Mouse (Mus musculus) spleen, postnatal 36 days (tissue): ENCODE data around the gene Lyrm7.
"Not testable (repeated sequence)": the region's sequence is repeated elsewhere in the genome, so short reads cannot be mapped to it uniquely, and the experiment has no call there.

Experiments used
- DNase-seq, 2 experiments: peaks; one replicate each; pipeline ENCODE4 v3.0.0; 2022; ENCODE audit warnings: low spot score in 2 of 2, mixed read lengths in 1 of 2

Lyrm7 gene

GRCm38 (mm10) chr11:54860256-54861038 is at the start of gene Lyrm7:
TSS of gene Lyrm7 (minus strand) at chr11:54860916.
- peak; percentile 97 to 98 for DNase-seq

- no peak for DNase-seq
These were observed 49.5 kb upstream of the Lyrm7 start for GRCm38 (mm10) chr11:54910081-54910665.

DNA sequence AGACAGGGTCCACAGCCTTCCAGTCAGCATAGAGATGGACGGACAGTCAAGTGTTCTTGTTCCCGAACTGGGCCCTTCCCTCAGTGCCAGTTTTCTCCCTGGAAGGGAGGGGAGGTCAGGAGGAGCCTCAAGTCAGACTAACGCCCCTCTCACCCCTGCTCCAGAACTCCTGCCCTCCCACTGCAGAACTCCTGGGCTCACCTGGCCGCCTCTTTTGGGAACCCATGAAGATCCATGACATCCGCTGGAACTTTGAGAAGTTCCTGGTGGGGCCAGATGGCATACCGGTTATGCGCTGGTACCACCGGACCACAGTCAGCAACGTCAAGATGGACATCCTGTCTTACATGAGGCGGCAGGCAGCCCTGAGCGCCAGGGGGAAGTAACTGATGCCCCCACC is 48.6 kb upstream of the Lyrm7 start:
- DNase-seq = no peak

- no peak for DNase-seq
These were observed 46.5 kb upstream of the Lyrm7 start for GRCm38 (mm10) chr11:54907259-54907658.

- no peak for DNase-seq
These were observed 45.8 kb upstream of the Lyrm7 start for GRCm38 (mm10) chr11:54906466-54906865.

GRCm38 (mm10) chr11:54905931-54906330 is 45.2 kb upstream of the Lyrm7 start:
- DNase-seq = no peak

- DNase-seq = no peak
These were observed 44.4 kb upstream of the Lyrm7 start for GRCm38 (mm10) chr11:54905086-54905485.

GRCm38 (mm10) chr11:54903940-54904706 is 43.4 kb upstream of the Lyrm7 start:
- no peak for DNase-seq

DNA sequence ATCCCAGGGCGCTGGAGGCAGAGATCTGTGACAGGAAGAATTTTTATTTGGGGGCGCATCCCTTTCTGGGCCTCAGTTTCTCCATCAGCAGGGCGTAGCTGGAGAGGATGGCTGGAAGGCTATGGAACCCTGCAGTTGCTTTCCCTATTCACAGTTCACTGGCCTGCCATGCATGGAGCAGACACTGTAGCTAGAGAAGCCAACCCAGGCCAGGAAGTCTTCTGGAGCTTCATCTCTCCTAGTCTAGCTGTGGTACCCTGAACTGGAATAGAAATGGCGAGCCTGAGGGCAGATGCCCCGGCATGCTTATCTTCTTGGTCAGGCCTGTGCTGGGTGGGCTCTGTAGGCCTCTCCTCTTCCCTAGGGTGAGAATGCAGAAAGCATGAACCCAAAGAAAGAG is 42.6 kb upstream of the Lyrm7 start:
- DNase-seq = no peak

GRCm38 (mm10) chr11:54902333-54903323 is 41.9 kb upstream of the Lyrm7 start, which contains the start of gene Gpx3:
TSS of gene Gpx3 (plus strand) at chr11:54902453.
- peak; percentile 12 to 18 for DNase-seq

DNA sequence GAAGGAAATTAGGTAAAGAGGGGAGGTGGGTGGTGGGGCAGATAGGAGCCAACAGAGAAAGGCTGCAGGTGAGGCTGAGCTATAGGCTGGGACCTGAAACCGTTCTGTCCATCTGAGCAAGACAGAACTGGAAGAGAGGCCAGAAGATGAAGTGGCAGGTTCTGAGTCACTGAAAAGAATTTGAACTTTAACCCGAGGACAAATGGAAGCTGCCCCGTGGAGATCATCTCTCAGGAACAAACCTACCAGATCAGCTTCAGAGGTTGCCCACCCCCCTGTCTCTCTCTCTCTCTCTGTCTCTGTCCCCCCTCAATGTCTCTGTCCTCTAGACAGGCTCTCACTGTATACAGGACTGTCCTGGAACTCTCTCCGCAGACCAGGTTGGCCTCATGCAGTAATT is 38.9 kb upstream of the Lyrm7 start:
- DNase-seq = no peak

GRCm38 (mm10) chr11:54897470-54897869 is 36.8 kb upstream of the Lyrm7 start:
- DNase-seq = no peak

DNA sequence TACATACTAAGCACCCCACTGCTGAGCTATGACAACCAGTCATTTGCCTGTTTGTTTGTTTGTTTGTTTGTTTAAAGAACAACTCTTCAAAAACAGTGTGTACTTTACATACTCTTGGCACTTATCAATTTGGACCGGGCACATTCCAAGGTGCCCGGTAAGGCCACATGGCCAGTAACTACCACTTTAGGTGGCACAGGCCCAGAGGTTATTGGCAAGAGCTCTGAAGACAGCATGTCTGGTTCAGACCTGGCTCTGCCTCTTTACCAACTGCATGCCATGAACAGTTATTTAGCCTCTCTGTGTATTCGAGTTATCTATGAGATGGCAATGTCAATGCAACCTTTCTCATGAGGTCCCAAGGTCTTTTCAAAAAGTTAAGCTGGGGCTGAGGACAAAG is 35.9 kb upstream of the Lyrm7 start:
- not testable (repeated sequence) for DNase-seq

GRCm38 (mm10) chr11:54894589-54894988 is 33.9 kb upstream of the Lyrm7 start:
- no peak for DNase-seq

GRCm38 (mm10) chr11:54892091-54892490 is 31.4 kb upstream of the Lyrm7 start:
- no peak for DNase-seq

DNA sequence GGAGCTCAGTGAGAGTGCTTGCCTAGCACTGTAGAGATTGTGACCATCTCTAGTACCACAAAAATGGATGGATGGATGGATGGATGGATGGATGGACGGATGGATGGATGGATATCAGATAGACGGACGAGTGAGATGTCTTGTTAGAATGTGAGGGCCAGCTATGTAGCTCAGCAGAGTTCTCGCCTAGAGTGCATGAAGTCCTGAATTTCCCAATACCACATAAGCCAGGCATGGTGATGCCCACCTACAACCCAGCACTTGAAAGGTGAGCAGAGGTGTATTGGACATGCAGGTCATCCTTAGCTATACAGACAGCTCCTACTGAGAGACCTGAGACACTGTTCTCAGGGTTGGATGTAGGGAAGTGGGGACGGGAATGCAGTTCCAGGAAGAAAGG is 30.6 kb upstream of the Lyrm7 start:
- no peak for DNase-seq

- no peak for DNase-seq
These were observed 27.2 kb upstream of the Lyrm7 start for GRCm38 (mm10) chr11:54887927-54888326.

GRCm38 (mm10) chr11:54885406-54885805 is 24.7 kb upstream of the Lyrm7 start:
- no peak for DNase-seq

- DNase-seq = peak; percentile 41 to 44
These were observed 24.2 kb upstream of the Lyrm7 start for GRCm38 (mm10) chr11:54884937-54885336.

- peak; percentile 23 to 51 for DNase-seq
These were observed 23.6 kb upstream of the Lyrm7 start for GRCm38 (mm10) chr11:54884197-54884828.

- DNase-seq = no peak
These were observed 22.0 kb upstream of the Lyrm7 start for GRCm38 (mm10) chr11:54882671-54883070.
